ENCODE assay signal across 12 mouse cellular contexts in genomic region chr10:18475126-18475525, GRCm38 (mm10).
DNase-seq lines count a peak whose midpoint lies in the region; ATAC-seq lines count a peak whose summit lies in the region.
"Had no signal": no experiment of that assay in that cellular context is flagged by ENCODE, and none has a peak within 500 bp of the region (broad histone marks: within the 10 kb centered on the region; RNA-seq: fewer than 3 reads in every experiment).

No protein-coding gene starts in this region.

- no peak for ATAC-seq in heart, embryonic 15.5 days (replicated peaks; ENCODE audit: insufficient number of reproducible peaks, insufficient read depth, low FRiP score, low read depth)
- ATAC-seq in heart, embryonic 12.5 days (ENCODE audit: insufficient number of reproducible peaks, low FRiP score) = no peak
- ATAC-seq in intestine, embryonic 16.5 days = no peak
- ATAC-seq: liver, embryonic 12.5 days had no signal

- WGBS in heart, embryonic 15.5 days = 60% methylated on average over 6 of the region's 6 CpGs
- 78% methylated on average over 6 of the region's 6 CpGs for WGBS in heart, embryonic 12.5 days
- 74% methylated on average over 6 of the region's 6 CpGs for WGBS in intestine, embryonic 16.5 days

- no peaks in the 10 kb centered on the region for H3K9me3 ChIP-seq in heart, embryonic 15.5 days (replicated peaks)
- H3K9me3 ChIP-seq in heart, embryonic 12.5 days (replicated peaks) = no peaks in the 10 kb centered on the region
- H3K9me3 ChIP-seq in intestine, embryonic 16.5 days (ENCODE audit: control insufficient read depth, low read length) = no peaks in the 10 kb centered on the region
- H3K9me3 ChIP-seq: liver, embryonic 12.5 days had no signal

- no peak overlapping the region for H3K4me2 ChIP-seq in heart, embryonic 15.5 days
- H3K4me2 ChIP-seq in heart, embryonic 12.5 days = no peak overlapping the region
- H3K4me2 ChIP-seq in intestine, embryonic 16.5 days (ENCODE audit: low read depth, low read length) = no peak overlapping the region
- H3K4me2 ChIP-seq: liver, embryonic 12.5 days had no signal

- H3K4me3 ChIP-seq in heart, embryonic 15.5 days = no peak overlapping the region
- H3K4me3 ChIP-seq in heart, embryonic 12.5 days = no peak overlapping the region
- H3K4me3 ChIP-seq in intestine, embryonic 16.5 days (ENCODE audit: low read length) = no peak overlapping the region
- H3K4me3 ChIP-seq: liver, embryonic 12.5 days had no signal

- peak; percentile 36 for DNase-seq in ovary, adult 18-20 months (ENCODE audit: low spot score)
- no peak for DNase-seq in ovary, postnatal 10 days (ENCODE audit: low spot score)
- DNase-seq in fat pad, adult 2 months (ENCODE audit: extremely low read depth, low read depth, low spot score) = peak; percentile 91
- DNase-seq in adipocyte (ENCODE audit: low spot score) = no peak
- DNase-seq: kidney, adult 8-10 months; right cerebral cortex, postnatal 14 days; thymus, postnatal 36 days had no signal

- H3K36me3 ChIP-seq in heart, embryonic 15.5 days = peaks cover 9% of the 10 kb centered on the region; the same call in 1 of the 2 replicates
- H3K36me3 ChIP-seq in heart, embryonic 12.5 days = peaks cover 14% of the 10 kb centered on the region
- H3K36me3 ChIP-seq in intestine, embryonic 16.5 days (ENCODE audit: control insufficient read depth, insufficient read depth, low read length) = no peaks in the 10 kb centered on the region
- H3K36me3 ChIP-seq: liver, embryonic 12.5 days had no signal

- H3K4me1 ChIP-seq in heart, embryonic 15.5 days (replicated peaks) = peaks cover 14% of the 10 kb centered on the region
- peaks cover 7% of the 10 kb centered on the region for H3K4me1 ChIP-seq in heart, embryonic 12.5 days (replicated peaks)
- 0 out of 2 replicates have a peak, but pooled peaks cover 2% of the 10 kb centered on the region for H3K4me1 ChIP-seq in intestine, embryonic 16.5 days (ENCODE audit: control insufficient read depth, insufficient read depth, low read length)
- H3K4me1 ChIP-seq: liver, embryonic 12.5 days had no signal

- H3K27ac ChIP-seq in heart, embryonic 15.5 days = peak overlapping the region; percentile 46; the same call in 1 of the 2 replicates
- H3K27ac ChIP-seq in heart, embryonic 12.5 days (ENCODE audit: poor library complexity, severe bottlenecking) = no peak overlapping the region
- no peak overlapping the region for H3K27ac ChIP-seq in intestine, embryonic 16.5 days (ENCODE audit: low read length)
- H3K27ac ChIP-seq: liver, embryonic 12.5 days had no signal

- no peak overlapping the region for H3K9ac ChIP-seq in heart, embryonic 15.5 days
- no peak overlapping the region for H3K9ac ChIP-seq in heart, embryonic 12.5 days
- no peak overlapping the region for H3K9ac ChIP-seq in intestine, embryonic 16.5 days (ENCODE audit: low read depth, low read length)
- H3K9ac ChIP-seq: liver, embryonic 12.5 days had no signal

- no peaks in the 10 kb centered on the region for H3K27me3 ChIP-seq in heart, embryonic 15.5 days
- H3K27me3 ChIP-seq in heart, embryonic 12.5 days (replicated peaks) = no peaks in the 10 kb centered on the region
- H3K27me3 ChIP-seq in intestine, embryonic 16.5 days (replicated peaks; ENCODE audit: control insufficient read depth, insufficient read depth, low read length) = no peaks in the 10 kb centered on the region
- H3K27me3 ChIP-seq: CH12.LX; liver, embryonic 12.5 days had no signal

Comparison
In these comparisons a context has a peak if more than half of its experiments do, and no peak if none do; other contexts are left out.
1. DNase-seq: peak in ovary, adult 18-20 months (single experiment) and fat pad, adult 2 months (single experiment); none in ovary, postnatal 10 days (single experiment) and adipocyte (single experiment).